Mouse (Mus musculus): Measurements from ENCODE around the gene Gpi1. TPM values are rescaled to one million over a fixed set of nuclear protein-coding genes. Genes with fewer than 3 reads are reported as not detected.

The Gpi1 gene
- total and polyA plus RNA-seq, 3 experiments: 270 to 1,355 (median 727) TPM

- TF ChIP-seq SMC3 (IDR thresholded peaks at IDR 0.05; ENCODE audit: low read depth, low read length) (peak; percentile 49), ZKSCAN1 (IDR thresholded peaks at IDR 0.05; ENCODE audit: low read depth, low read length) (no peak), TAL1 (IDR thresholded peaks at IDR 0.05; ENCODE audit: low read length) (no peak), CTCF (IDR thresholded peaks at IDR 0.05 in 2 of 3, conservative IDR thresholded peaks at IDR 0.05 in 1 of 3; ENCODE audit: control insufficient read depth in 1 of 3, insufficient read depth in 1 of 3, low read depth in 2 of 3, low read length in 3 of 3, poor library complexity in 1 of 3, severe bottlenecking in 1 of 3) (peak; percentile 11 to 64 (median 54); a peak in 4 of 6 replicates), MAFK (IDR thresholded peaks at IDR 0.05; ENCODE audit: borderline replicate concordance, low read depth, low read length) (no peak), RAD21 (IDR thresholded peaks at IDR 0.05; ENCODE audit: low read depth, low read length) (peak; percentile 30), MYC (IDR thresholded peaks at IDR 0.05; ENCODE audit: low read depth, low read length) (0 out of 2 replicates have a peak, but pooled peaks have one; percentile 7)
- Histone ChIP-seq H3K9ac (ENCODE audit: control insufficient read depth, low read depth, low read length, poor library complexity, severe bottlenecking) (peak overlapping the region; percentile 91), H3K27ac (ENCODE audit: control insufficient read depth, low read depth, low read length) (peak overlapping the region; percentile 11; the same call in 1 of the 2 replicates), H3K79me2 (ENCODE audit: control insufficient read depth, insufficient read depth, low read length, poor library complexity) (peaks cover 8% of the 10 kb centered on the region), H3K36me3 (ENCODE audit: control insufficient read depth in 1 of 2, insufficient read depth in 2 of 2, low read length in 2 of 2) (peaks cover 0 to 2% of the 10 kb centered on the region in 2 experiments; a peak in 3 of 4 replicates), H3K4me3 (ENCODE audit: control insufficient read depth in 1 of 2, insufficient read depth in 1 of 2, low read depth in 2 of 2, low read length in 2 of 2) (peak overlapping the region; percentile 96 to 97), H3K4me1 (ENCODE audit: control insufficient read depth in 1 of 2, insufficient read depth in 2 of 2, low read length in 2 of 2) (no peaks in the 10 kb centered on the region; a peak in 2 of 4 replicates), H3K9me3 (replicated peaks; ENCODE audit: insufficient read depth, low read length) (no peaks in the 10 kb centered on the region), H3K27me3 (ENCODE audit: control insufficient read depth in 1 of 2, insufficient read depth in 2 of 2, low read length in 2 of 2) (no peaks in the 10 kb centered on the region)
- DNase-seq (ENCODE audit: low read depth, low spot score): peak; percentile 72
Observed at GRCm38 (mm10) chr7:34195632-34196031, 34.5 kb downstream of the Gpi1 start.

DNA sequence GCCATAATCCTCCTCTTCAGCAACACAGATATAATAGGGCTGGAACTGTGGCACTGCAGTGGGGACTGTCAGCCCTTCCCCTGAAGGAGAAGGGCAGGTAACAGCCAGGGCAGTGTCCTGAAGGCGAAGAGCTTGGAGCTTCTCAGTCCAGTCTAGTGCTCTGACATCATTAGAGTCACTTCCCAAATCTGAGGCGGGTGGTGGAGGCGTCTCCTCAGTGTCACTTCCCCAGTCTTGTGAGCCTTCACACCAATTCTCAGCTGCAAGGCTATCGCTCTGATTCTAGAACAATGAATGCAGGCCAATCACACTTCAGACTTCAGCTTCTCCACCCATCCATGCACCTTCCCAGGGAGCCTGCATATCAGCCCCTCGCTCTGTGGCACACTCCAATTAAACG is 37.3 kb downstream of the Gpi1 start:
- Histone ChIP-seq H3K9ac (ENCODE audit: control insufficient read depth, low read depth, low read length, poor library complexity, severe bottlenecking) (no peak overlapping the region), H3K79me2 (ENCODE audit: control insufficient read depth, insufficient read depth, low read length, poor library complexity) (peaks cover 8% of the 10 kb centered on the region), H3K27ac (ENCODE audit: control insufficient read depth, low read depth, low read length) (no peak overlapping the region), H3K4me1 (ENCODE audit: control insufficient read depth in 1 of 2, insufficient read depth in 2 of 2, low read length in 2 of 2) (peaks cover 0 to 12% of the 10 kb centered on the region in 2 experiments; a peak in 2 of 4 replicates), H3K27me3 (ENCODE audit: control insufficient read depth in 1 of 2, insufficient read depth in 2 of 2, low read length in 2 of 2) (no peaks in the 10 kb centered on the region), H3K9me3 (replicated peaks; ENCODE audit: insufficient read depth, low read length) (no peaks in the 10 kb centered on the region), H3K4me3 (ENCODE audit: control insufficient read depth in 1 of 2, insufficient read depth in 1 of 2, low read depth in 2 of 2, low read length in 2 of 2) (no peak overlapping the region), H3K36me3 (ENCODE audit: control insufficient read depth in 1 of 2, insufficient read depth in 2 of 2, low read length in 2 of 2) (peaks cover 3 to 7% of the 10 kb centered on the region in 2 experiments)
- no peak for DNase-seq (ENCODE audit: low read depth, low spot score)
- no peak for TF ChIP-seq HCFC1 (IDR thresholded peaks at IDR 0.05; ENCODE audit: low read depth, low read length)
- no peak for TF ChIP-seq NRF1 (IDR thresholded peaks at IDR 0.05; ENCODE audit: insufficient read depth, low read depth, low read length, poor library complexity, severe bottlenecking)
- TF ChIP-seq MAZ (IDR thresholded peaks at IDR 0.05; ENCODE audit: low read depth, low read length): no peak
- TF ChIP-seq GATA1 (IDR thresholded peaks at IDR 0.05; ENCODE audit: low read depth, low read length): no peak
- TF ChIP-seq MYB (IDR thresholded peaks at IDR 0.05; ENCODE audit: low read depth, low read length): no peak
- no peak for TF ChIP-seq CTCF (IDR thresholded peaks at IDR 0.05 in 2 of 3, conservative IDR thresholded peaks at IDR 0.05 in 1 of 3; ENCODE audit: control insufficient read depth in 1 of 3, insufficient read depth in 1 of 3, low read depth in 2 of 3, low read length in 3 of 3, poor library complexity in 1 of 3, severe bottlenecking in 1 of 3)
- no peak for TF ChIP-seq POLR2A (IDR thresholded peaks at IDR 0.05; ENCODE audit: control insufficient read depth in 1 of 2, insufficient read depth in 1 of 2, low read depth in 1 of 2, low read length in 2 of 2, poor library complexity in 1 of 2)
- TF ChIP-seq MEF2A (IDR thresholded peaks at IDR 0.05; ENCODE audit: extremely low read depth, insufficient replicate concordance, low read depth, low read length, poor library complexity, severe bottlenecking): no peak
- no peak for TF ChIP-seq CHD2 (IDR thresholded peaks at IDR 0.05; ENCODE audit: low read length)

All from MEL (cell line).